Mouse (Mus musculus) testis, adult 2 months (tissue): ENCODE measurements around the gene Atp5e.

Experiments used
- CTCF ChIP-seq: fragments of 200-500 bp; IDR thresholded peaks from 2 replicates; pipeline ENCODE4 v1.5.1; 2012; ENCODE audit warnings: low read depth, mild to moderate bottlenecking, inconsistent platforms, low read length, moderate library complexity; ENCODE audit not compliant: control insufficient read depth, insufficient read depth, insufficient replicate concordance
- POLR2A ChIP-seq: fragments of 200-500 bp; IDR thresholded peaks from 2 replicates; pipeline ENCODE4 v1.6.1; 2012; ENCODE audit warnings: low read depth, mild to moderate bottlenecking, inconsistent platforms, low read length, moderate library complexity; ENCODE audit not compliant: control insufficient read depth

DNA sequence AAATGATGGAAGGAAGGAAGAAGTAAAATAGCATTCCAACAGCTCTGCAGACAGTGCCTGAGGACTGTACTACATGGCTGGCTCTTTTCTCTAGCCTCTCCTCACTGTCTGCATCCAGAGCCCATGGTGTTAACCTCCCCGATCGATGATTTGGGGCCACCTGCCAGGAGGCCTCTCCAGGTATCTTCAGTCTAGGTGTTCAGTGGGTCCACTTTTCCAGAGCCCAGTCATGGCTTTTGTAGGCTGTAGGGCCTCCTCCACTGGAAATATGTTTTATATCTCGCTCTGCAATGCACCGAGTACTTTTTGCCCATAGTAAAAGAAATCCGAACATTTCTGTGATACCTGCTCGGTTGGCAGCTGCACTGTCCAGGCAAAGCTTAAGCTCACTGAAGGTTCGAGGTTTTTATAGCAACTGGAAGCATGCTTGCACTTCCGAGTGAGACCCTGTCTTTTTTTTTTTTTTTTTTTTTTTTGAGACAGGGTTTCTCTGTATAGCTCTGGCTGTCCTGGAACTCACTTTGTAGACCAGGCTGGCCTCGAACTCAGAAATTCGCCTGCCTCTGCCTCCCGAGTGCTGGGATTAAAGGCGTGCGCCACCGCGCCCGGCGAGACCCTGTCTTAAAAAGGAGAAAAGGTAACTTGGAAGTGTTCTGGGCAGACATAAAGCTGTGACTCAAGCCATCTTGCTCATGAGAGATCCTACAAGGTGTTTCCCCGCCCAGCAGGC, 48.7 kb downstream of the Atp5e start:
- no peak for TF ChIP-seq POLR2A
- TF ChIP-seq CTCF, result no peak
